Mouse (Mus musculus): ENCODE results near the gene Ppp1r8. TPM values are rescaled to one million over a fixed set of nuclear protein-coding genes. Genes with fewer than 3 reads are reported as not detected.
"Not testable (repeated sequence)": the region's sequence is repeated elsewhere in the genome, so short reads cannot be mapped to it uniquely, and the experiment has no call there.

Ppp1r8 gene
- polyA plus RNA-seq, 1 experiment: 1.9 TPM

DNA sequence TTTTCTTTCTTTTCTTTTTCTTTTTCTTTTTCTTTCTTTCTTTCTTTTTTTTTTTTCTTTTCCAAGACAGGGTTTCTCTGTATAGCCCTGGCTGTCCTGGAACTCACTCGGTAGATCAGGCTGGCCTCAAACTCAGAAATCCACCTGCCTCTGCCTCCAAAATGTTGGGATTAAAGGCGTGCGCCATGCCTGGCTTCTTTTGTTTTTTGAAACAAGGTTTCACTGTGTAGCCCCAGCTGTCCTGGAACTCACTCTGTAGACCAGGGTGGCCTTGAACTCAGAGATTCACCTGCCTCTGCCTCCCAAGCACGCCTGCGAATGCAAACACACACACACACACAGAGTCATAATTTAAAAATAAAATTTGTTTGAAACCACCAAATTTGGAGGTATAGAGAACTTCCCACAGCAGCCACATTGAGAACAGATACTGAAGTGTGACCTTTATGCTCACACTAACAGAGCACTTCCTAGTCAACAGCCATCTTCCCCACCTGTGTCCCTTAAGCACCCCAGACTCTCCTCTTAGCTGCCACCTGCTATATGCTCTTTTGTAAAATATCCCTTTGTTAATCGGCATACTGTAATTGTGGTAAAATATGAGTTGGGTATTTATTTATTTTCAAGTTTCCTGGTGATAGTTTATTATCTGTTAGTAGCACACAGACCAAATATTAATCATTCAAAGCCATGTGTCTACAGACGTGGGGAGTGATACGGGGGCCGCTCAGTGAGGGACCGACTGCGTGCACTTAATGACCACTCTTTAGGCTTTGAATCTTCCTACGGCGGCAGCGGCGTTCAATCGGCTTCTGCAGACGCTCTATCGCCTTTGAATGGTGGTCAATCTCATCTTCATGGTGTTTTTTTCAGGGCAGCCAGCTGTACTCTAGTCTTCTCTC is 41.5 kb downstream of the Ppp1r8 start:
- H3K4me3 ChIP-seq (replicated peaks): peak overlapping the region; percentile 58
- H3K9me3 ChIP-seq (ENCODE audit: control insufficient read depth, low read length): no peaks in the 10 kb centered on the region
- no peaks in the 10 kb centered on the region for H3K36me3 ChIP-seq (ENCODE audit: control insufficient read depth)
- TF ChIP-seq GATA1 (IDR thresholded peaks at IDR 0.05; ENCODE audit: low read length): no peak
- TF ChIP-seq TAL1 (IDR thresholded peaks at IDR 0.05; ENCODE audit: low read length): no peak
- peaks cover 26% of the 10 kb centered on the region for H3K4me1 ChIP-seq (ENCODE audit: control insufficient read depth)
- H3K27me3 ChIP-seq (ENCODE audit: control insufficient read depth): peaks cover 5% of the 10 kb centered on the region

DNA sequence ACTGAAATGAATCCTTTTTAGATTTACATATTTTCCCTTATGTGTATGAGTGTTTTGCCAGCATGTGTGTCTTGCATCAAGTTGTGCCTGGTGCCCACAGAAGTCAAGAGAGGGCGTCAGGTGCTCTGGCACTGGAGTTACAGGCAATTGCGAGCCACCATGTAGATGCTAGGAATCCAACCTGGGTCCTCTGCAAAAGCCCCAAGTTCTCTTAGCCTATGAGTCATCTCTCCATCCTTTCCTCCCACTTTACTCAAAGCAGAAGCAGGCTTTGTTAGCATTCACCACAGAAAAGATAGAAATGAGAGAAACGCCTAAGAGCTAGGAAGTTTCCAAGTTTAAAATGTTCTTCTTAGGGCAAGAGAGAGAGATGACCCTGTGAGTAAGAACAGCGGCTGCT is 43.1 kb downstream of the Ppp1r8 start:
- H3K4me3 ChIP-seq (replicated peaks): no peak overlapping the region
- H3K36me3 ChIP-seq (ENCODE audit: control insufficient read depth): no peaks in the 10 kb centered on the region
- peaks cover 35% of the 10 kb centered on the region for H3K4me1 ChIP-seq (ENCODE audit: control insufficient read depth)
- H3K27me3 ChIP-seq (ENCODE audit: control insufficient read depth): peaks cover 20% of the 10 kb centered on the region
- no peak for TF ChIP-seq GATA1 (IDR thresholded peaks at IDR 0.05; ENCODE audit: low read length)
- no peak for TF ChIP-seq TAL1 (IDR thresholded peaks at IDR 0.05; ENCODE audit: low read length)
- H3K9me3 ChIP-seq (ENCODE audit: control insufficient read depth, low read length): no peaks in the 10 kb centered on the region

DNA sequence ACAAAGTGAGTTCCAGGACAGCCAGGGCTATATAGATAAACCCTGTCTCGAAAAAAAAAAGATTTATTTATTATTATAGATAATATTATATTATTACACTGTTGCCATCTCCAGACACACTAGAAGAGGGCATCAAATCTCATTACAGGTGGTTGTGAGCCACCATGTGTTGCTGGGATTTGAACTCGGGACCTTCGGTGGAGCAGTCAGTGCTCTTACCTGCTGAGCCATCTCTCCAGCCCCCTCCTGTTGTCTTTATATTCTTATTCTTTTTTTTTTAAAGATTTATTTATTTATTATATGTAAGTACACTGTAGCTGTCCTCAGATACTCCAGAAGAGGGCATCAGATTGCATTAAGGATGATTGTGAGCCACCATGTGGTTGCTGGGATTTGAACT is 44.3 kb downstream of the Ppp1r8 start:
- H3K4me3 ChIP-seq (replicated peaks); H3K9me3 ChIP-seq (ENCODE audit: control insufficient read depth, low read length); H3K36me3 ChIP-seq (ENCODE audit: control insufficient read depth): not testable (repeated sequence)
- Histone ChIP-seq H3K4me1 (ENCODE audit: control insufficient read depth) (peaks cover 32% of the 10 kb centered on the region), H3K27me3 (ENCODE audit: control insufficient read depth) (peaks cover 32% of the 10 kb centered on the region)

DNA sequence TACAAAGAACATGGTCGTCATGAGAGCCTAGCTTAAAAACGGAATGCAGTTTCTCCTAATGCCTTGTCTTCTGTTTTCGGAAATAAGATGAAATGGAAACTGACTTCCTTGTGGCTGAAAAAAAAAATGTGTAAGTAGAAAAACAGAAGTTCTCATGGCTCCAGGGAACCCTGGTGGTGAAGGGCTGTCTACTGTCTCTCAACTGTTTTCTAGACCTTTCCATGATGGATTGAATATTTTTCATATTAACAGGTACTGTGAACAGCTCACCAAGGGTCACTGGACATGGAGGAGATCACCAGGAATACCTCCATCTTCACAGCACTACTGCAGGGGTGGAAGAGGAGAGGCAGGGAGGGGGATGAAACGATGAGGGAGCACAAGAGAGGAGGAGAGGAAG is 44.9 kb downstream of the Ppp1r8 start:
- Histone ChIP-seq H3K36me3 (ENCODE audit: control insufficient read depth) (no peaks in the 10 kb centered on the region), H3K4me1 (ENCODE audit: control insufficient read depth) (peaks cover 32% of the 10 kb centered on the region), H3K9me3 (ENCODE audit: control insufficient read depth, low read length) (no peaks in the 10 kb centered on the region), H3K4me3 (replicated peaks) (no peak overlapping the region), H3K27me3 (ENCODE audit: control insufficient read depth) (peaks cover 33% of the 10 kb centered on the region)
- TF ChIP-seq GATA1 (IDR thresholded peaks at IDR 0.05; ENCODE audit: low read length) (no peak), TAL1 (IDR thresholded peaks at IDR 0.05; ENCODE audit: low read length) (no peak)

DNA sequence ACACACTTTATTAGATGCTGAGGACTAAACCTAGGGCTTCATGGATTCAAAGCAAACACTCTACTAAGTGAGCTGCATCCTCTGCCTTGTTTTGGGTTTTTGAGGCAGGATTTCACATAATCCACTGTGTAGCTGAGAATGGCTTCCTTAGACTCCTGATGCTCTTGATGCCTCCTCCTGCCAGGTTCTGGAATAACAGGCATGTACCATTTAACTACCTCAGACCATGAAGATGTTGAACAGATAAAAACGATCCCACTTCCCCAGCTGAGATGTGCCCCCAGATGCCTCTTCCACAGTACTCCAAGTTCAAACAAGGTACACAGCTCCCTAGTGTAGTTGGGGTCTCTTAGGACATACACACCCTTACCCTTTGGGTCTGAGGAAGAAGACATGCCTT is 45.5 kb downstream of the Ppp1r8 start:
- no peaks in the 10 kb centered on the region for H3K9me3 ChIP-seq (ENCODE audit: control insufficient read depth, low read length)
- H3K4me3 ChIP-seq (replicated peaks): no peak overlapping the region
- H3K36me3 ChIP-seq (ENCODE audit: control insufficient read depth): no peaks in the 10 kb centered on the region
- H3K4me1 ChIP-seq (ENCODE audit: control insufficient read depth): peaks cover 29% of the 10 kb centered on the region
- TF ChIP-seq GATA1 (IDR thresholded peaks at IDR 0.05; ENCODE audit: low read length): no peak
- TF ChIP-seq TAL1 (IDR thresholded peaks at IDR 0.05; ENCODE audit: low read length): no peak
- H3K27me3 ChIP-seq (ENCODE audit: control insufficient read depth): peaks cover 33% of the 10 kb centered on the region

DNA sequence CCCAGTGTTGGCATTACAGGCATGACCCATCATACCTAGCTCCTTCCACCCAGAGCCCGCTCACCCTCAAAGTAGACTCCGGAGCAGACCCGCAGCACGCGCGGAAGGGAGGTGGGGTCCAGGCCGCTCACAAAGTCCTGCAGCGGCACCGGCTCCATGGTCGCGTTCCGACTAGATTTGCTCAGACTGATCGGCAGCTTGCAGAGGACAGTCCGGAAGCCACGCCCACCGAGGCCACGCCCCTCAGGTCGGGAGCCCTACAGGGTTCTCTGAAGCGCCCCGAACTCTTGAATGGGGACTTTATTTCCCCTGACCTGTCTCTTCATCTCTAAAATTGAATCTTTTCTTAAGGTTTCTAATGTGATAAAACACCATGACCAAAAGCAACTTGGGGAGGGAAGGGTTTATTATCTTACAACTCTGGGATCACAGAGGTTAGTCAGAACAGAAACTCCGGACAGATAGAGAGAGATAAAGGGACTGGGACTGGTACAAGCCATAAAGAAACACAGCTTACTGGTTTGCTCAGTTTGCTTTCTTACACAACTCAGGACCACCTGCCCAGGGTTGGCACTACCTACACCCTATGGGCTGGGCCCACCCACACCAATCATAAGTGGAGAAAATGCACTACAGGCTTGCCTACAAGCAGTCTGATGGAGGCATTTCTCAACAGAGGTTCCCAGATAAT is 46.6 kb downstream of the Ppp1r8 start, which contains the start of gene Themis2:
Gene Themis2, minus strand, starts transcription at position 192 of the 691 bp plus-strand sequence.
- no peaks in the 10 kb centered on the region for H3K9me3 ChIP-seq (ENCODE audit: control insufficient read depth, low read length)
- peaks cover 35% of the 10 kb centered on the region for H3K27me3 ChIP-seq (ENCODE audit: control insufficient read depth)
- peak within 1 kb of the TSS; percentile 56 for H3K4me3 ChIP-seq (replicated peaks)
- H3K4me1 ChIP-seq (ENCODE audit: control insufficient read depth): peaks cover 18% of the 10 kb centered on the region
- TF ChIP-seq GATA1 (IDR thresholded peaks at IDR 0.05; ENCODE audit: low read length): no peak
- no peak for TF ChIP-seq TAL1 (IDR thresholded peaks at IDR 0.05; ENCODE audit: low read length)
- no peaks in the 10 kb centered on the region for H3K36me3 ChIP-seq (ENCODE audit: control insufficient read depth)

DNA sequence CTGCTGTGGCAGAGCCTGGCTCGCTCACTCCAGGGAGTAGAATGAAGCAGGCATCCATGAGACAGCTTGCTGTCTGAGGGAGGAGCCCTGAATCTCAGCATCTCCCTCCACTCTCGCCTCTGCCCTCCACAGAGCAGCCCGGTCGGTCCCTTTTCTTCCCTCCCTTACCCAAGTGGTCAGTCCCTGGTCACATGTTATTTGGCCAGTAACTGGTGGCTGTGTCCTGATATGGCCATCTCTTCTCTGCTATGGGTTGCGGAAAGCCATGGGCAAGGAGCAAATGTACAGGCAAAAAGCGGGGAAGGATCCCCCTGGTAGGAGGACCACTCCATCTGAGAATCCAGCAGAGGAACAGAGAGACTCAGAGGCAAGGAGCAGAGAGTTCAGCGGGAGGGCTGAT is 47.8 kb downstream of the Ppp1r8 start:
- no peak overlapping the region for H3K4me3 ChIP-seq (replicated peaks)
- peaks cover 12% of the 10 kb centered on the region for H3K4me1 ChIP-seq (ENCODE audit: control insufficient read depth)
- no peaks in the 10 kb centered on the region for H3K36me3 ChIP-seq (ENCODE audit: control insufficient read depth)
- H3K9me3 ChIP-seq (ENCODE audit: control insufficient read depth, low read length): no peaks in the 10 kb centered on the region
- TF ChIP-seq TAL1 (IDR thresholded peaks at IDR 0.05; ENCODE audit: low read length): no peak
- TF ChIP-seq GATA1 (IDR thresholded peaks at IDR 0.05; ENCODE audit: low read length): no peak
- peaks cover 35% of the 10 kb centered on the region for H3K27me3 ChIP-seq (ENCODE audit: control insufficient read depth)

DNA sequence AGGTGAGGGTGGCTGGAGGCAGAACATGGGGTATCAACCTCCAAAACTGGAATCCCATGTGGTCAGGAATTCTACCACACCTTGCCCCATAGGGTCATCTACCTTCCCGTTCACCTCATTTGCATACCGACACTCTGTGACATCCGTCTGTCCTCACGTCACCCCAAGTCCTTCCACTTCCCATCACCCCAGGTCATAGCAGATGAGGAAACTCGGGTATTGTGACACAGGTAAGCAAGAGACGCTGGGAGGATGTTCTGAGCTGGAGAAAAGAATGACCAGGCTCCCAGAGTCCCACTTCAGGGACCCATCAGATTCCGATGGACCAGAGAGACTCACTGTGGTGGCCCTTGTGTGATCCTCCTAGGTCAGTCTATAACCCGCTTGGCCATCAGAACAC is 48.2 kb downstream of the Ppp1r8 start:
- Histone ChIP-seq H3K9me3 (ENCODE audit: control insufficient read depth, low read length) (no peaks in the 10 kb centered on the region), H3K36me3 (ENCODE audit: control insufficient read depth) (no peaks in the 10 kb centered on the region), H3K27me3 (ENCODE audit: control insufficient read depth) (peaks cover 35% of the 10 kb centered on the region), H3K4me3 (replicated peaks) (no peak overlapping the region), H3K4me1 (ENCODE audit: control insufficient read depth) (peaks cover 12% of the 10 kb centered on the region)
- no peak for TF ChIP-seq GATA1 (IDR thresholded peaks at IDR 0.05; ENCODE audit: low read length)

DNA sequence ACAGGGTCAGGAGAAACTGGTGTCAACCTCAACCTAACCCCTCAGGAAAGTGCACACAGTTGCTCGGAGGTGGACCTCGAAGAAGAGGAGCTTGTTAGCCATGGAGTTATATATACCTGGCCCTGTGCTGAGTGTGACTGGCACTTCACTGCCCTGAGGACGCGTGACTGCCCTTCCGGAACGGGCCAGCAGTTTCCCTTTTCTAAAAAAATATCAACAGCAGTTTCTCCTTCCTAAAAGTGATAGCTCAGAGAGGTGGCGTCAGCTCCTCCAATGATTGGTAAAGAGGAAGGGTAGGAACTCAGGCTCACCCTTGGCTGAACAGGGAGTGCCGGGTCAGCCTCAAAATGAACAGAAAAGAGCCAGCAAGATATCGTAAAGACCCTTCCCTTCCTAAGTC is 48.9 kb downstream of the Ppp1r8 start:
- Histone ChIP-seq H3K9me3 (ENCODE audit: control insufficient read depth, low read length) (no peaks in the 10 kb centered on the region), H3K4me3 (replicated peaks) (no peak overlapping the region), H3K4me1 (ENCODE audit: control insufficient read depth) (peaks cover 12% of the 10 kb centered on the region), H3K27me3 (ENCODE audit: control insufficient read depth) (peaks cover 35% of the 10 kb centered on the region), H3K36me3 (ENCODE audit: control insufficient read depth) (no peaks in the 10 kb centered on the region)
- TF ChIP-seq TAL1 (IDR thresholded peaks at IDR 0.05; ENCODE audit: low read length) (no peak), GATA1 (IDR thresholded peaks at IDR 0.05; ENCODE audit: low read length) (no peak)

DNA sequence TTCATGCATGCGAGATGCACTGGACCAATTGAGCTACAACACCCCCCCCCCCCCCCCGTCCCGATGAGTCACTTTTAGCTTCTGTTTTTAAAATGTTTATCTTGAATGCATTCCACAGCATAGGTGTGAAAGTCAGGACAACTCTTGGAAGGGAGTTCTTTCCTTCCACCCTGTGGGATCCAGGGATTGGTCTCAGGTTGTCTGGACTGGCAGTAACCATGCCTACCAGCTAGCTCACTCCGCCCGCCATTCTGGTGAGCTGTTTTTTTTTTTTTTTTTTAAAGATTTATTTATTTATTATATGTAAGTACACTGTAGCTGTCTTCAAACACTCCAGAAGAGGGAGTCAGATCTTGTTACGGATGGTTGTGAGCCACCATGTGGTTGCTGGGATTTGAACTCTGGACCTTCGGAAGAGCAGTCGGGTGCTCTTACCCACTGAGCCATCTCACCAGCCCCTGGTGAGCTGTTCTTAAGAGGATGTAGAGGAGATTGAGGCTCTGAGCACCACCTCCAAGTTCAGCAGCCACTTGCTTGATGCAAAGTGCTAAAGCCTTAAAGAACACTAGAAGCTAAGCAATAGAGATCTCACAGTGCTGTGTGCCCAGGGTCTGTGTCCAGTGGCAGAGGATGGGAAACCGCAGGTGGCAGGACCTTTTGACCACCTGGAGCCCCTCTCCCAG is 49.5 kb downstream of the Ppp1r8 start:
- H3K9me3 ChIP-seq (ENCODE audit: control insufficient read depth, low read length); H3K4me3 ChIP-seq (replicated peaks); H3K36me3 ChIP-seq (ENCODE audit: control insufficient read depth): not testable (repeated sequence)
- Histone ChIP-seq H3K27me3 (ENCODE audit: control insufficient read depth) (peaks cover 35% of the 10 kb centered on the region), H3K4me1 (ENCODE audit: control insufficient read depth) (peaks cover 12% of the 10 kb centered on the region)

All from erythroblast, embryonic 14.5 days (primary cell).